Mouse (Mus musculus): ENCODE results near the gene Bicd2. TPM values are rescaled to one million over a fixed set of nuclear protein-coding genes. Genes with fewer than 3 reads are reported as not detected.

The Bicd2 gene
- polyA plus RNA-seq, 1 experiment from 2014 or later: 8.9 TPM

DNA sequence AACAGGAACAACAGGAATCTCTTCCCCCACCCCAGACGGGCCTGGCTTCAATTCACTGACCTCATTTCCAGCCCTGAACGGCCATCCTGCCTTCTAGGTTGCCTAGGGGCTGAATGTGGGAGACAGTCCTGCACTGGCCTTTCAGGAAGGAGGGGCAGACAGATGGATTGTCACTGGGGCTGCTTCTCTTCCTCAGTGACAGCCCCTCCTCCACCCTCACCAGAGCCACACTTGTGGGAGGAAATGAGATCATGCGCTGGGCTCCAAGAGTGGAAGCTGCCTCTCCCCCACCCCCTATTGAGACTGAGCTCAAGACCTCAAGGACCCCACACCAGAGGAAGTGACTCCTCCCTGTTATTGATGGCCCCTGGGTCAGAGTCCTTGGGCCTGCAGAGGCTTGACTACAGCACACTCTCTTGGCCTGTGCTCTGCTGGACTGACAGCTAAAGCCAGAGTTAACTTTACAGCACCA, 30.1 kb downstream of the Bicd2 start:
- Histone ChIP-seq H3K36me3 (ENCODE audit: control insufficient read depth, insufficient read depth) (peaks cover 28% of the 10 kb centered on the region; the same call in 1 of the 2 replicates), H3K27me3 (replicated peaks; ENCODE audit: control insufficient read depth, insufficient read depth, low read length) (no peaks in the 10 kb centered on the region), H3K9ac (ENCODE audit: low read depth, low read length) (no peak overlapping the region), H3K27ac (ENCODE audit: low read depth, low read length) (peak overlapping the region; percentile 41; the same call in 1 of the 2 replicates), H3K4me1 (replicated peaks; ENCODE audit: control insufficient read depth, insufficient read depth, low read length) (peaks cover 9% of the 10 kb centered on the region; the same call in 1 of the 2 replicates), H3K4me2 (replicated peaks; ENCODE audit: low read depth) (no peak overlapping the region), H3K4me3 (ENCODE audit: low read depth, low read length) (no peak overlapping the region), H3K9me3 (ENCODE audit: control insufficient read depth) (no peaks in the 10 kb centered on the region)
- no peak for TF ChIP-seq CTCF (IDR thresholded peaks at IDR 0.05; ENCODE audit: low read depth)
- ATAC-seq: peak; percentile 32
- 37% methylated on average over 3 of the region's 3 CpGs for WGBS

GRCm38 (mm10) chr13:49372370-49373060, 31.1 kb downstream of the Bicd2 start:
- H3K27me3 ChIP-seq (replicated peaks; ENCODE audit: control insufficient read depth, insufficient read depth, low read length): no peaks in the 10 kb centered on the region
- H3K36me3 ChIP-seq (ENCODE audit: control insufficient read depth, insufficient read depth): peaks cover 33% of the 10 kb centered on the region; the same call in 1 of the 2 replicates
- H3K9ac ChIP-seq (ENCODE audit: low read depth, low read length): no peak overlapping the region
- H3K9me3 ChIP-seq (ENCODE audit: control insufficient read depth): no peaks in the 10 kb centered on the region
- no peak for ATAC-seq
- 82% methylated on average over 9 of the region's 9 CpGs for WGBS
- no peak overlapping the region for H3K4me2 ChIP-seq (replicated peaks; ENCODE audit: low read depth)
- H3K4me3 ChIP-seq (ENCODE audit: low read depth, low read length): no peak overlapping the region
- peaks cover 9% of the 10 kb centered on the region; the same call in 1 of the 2 replicates for H3K4me1 ChIP-seq (replicated peaks; ENCODE audit: control insufficient read depth, insufficient read depth, low read length)
- TF ChIP-seq CTCF (IDR thresholded peaks at IDR 0.05; ENCODE audit: low read depth): no peak
- no peak overlapping the region for H3K27ac ChIP-seq (ENCODE audit: low read depth, low read length)

DNA sequence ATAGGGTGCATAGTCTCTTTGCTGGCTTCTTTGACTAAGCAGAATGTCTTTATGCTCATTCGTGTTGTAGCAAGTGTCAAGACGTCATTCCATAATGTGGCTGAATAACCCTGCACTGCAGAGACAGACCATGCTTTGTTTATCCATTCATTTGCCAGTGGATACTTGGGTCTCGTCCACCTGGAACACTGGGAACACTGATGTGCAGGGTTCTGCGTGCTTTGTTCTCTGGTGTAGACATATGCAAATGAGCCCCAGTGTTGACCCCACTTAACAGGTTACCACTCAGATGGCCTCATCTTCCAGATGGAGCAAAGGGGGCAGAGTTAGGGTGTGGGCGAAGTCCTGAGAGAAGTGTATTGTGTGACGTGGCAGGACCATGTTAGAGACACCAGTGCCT, 32.9 kb downstream of the Bicd2 start:
- H3K27me3 ChIP-seq (replicated peaks; ENCODE audit: control insufficient read depth, insufficient read depth, low read length): no peaks in the 10 kb centered on the region
- H3K4me1 ChIP-seq (replicated peaks; ENCODE audit: control insufficient read depth, insufficient read depth, low read length): peaks cover 9% of the 10 kb centered on the region; the same call in 1 of the 2 replicates
- peaks cover 50% of the 10 kb centered on the region for H3K36me3 ChIP-seq (ENCODE audit: control insufficient read depth, insufficient read depth)
- no peak overlapping the region for H3K4me2 ChIP-seq (replicated peaks; ENCODE audit: low read depth)
- no peak for ATAC-seq
- no peaks in the 10 kb centered on the region for H3K9me3 ChIP-seq (ENCODE audit: control insufficient read depth)
- no peak overlapping the region for H3K27ac ChIP-seq (ENCODE audit: low read depth, low read length)
- no peak for TF ChIP-seq CTCF (IDR thresholded peaks at IDR 0.05; ENCODE audit: low read depth)
- H3K4me3 ChIP-seq (ENCODE audit: low read depth, low read length): no peak overlapping the region
- WGBS: 52% methylated on average over 6 of the region's 6 CpGs
- H3K9ac ChIP-seq (ENCODE audit: low read depth, low read length): no peak overlapping the region

DNA sequence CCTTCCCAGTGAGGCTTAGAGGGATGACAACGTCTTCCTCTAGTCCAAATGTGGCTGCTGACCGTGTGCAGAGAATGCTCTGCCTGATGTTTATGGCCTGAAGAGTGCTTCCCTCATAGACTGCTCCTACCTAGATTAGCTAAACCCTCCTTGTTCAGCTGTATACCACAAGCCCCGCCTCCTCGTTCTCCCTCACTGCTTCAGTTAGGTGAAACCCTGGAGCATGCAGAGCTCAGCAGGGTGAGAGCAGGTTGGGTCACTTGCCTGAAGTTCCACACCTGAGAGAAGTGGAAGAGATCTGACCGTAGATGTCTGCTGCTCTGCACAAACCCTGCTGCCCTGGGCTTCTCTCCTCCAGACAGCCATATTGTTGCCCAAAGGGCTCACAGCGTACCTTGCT, 33.3 kb downstream of the Bicd2 start:
- no peak for TF ChIP-seq CTCF (IDR thresholded peaks at IDR 0.05; ENCODE audit: low read depth)
- Histone ChIP-seq H3K27ac (ENCODE audit: low read depth, low read length) (no peak overlapping the region), H3K27me3 (replicated peaks; ENCODE audit: control insufficient read depth, insufficient read depth, low read length) (no peaks in the 10 kb centered on the region), H3K4me3 (ENCODE audit: low read depth, low read length) (no peak overlapping the region), H3K4me1 (replicated peaks; ENCODE audit: control insufficient read depth, insufficient read depth, low read length) (peaks cover 9% of the 10 kb centered on the region; the same call in 1 of the 2 replicates), H3K4me2 (replicated peaks; ENCODE audit: low read depth) (no peak overlapping the region), H3K9ac (ENCODE audit: low read depth, low read length) (no peak overlapping the region), H3K9me3 (ENCODE audit: control insufficient read depth) (no peaks in the 10 kb centered on the region), H3K36me3 (ENCODE audit: control insufficient read depth, insufficient read depth) (peaks cover 50% of the 10 kb centered on the region)
- 60% methylated on average over 6 of the region's 6 CpGs for WGBS
- ATAC-seq: no peak

- Histone ChIP-seq H3K9me3 (ENCODE audit: control insufficient read depth) (no peaks in the 10 kb centered on the region), H3K27ac (ENCODE audit: low read depth, low read length) (no peak overlapping the region), H3K27me3 (replicated peaks; ENCODE audit: control insufficient read depth, insufficient read depth, low read length) (no peaks in the 10 kb centered on the region), H3K9ac (ENCODE audit: low read depth, low read length) (no peak overlapping the region), H3K4me2 (replicated peaks; ENCODE audit: low read depth) (no peak overlapping the region), H3K4me1 (replicated peaks; ENCODE audit: control insufficient read depth, insufficient read depth, low read length) (no peaks in the 10 kb centered on the region), H3K4me3 (ENCODE audit: low read depth, low read length) (no peak overlapping the region), H3K36me3 (ENCODE audit: control insufficient read depth, insufficient read depth) (peaks cover 66% of the 10 kb centered on the region)
- WGBS: 79% methylated on average over 6 of the region's 6 CpGs
- ATAC-seq: no peak
- no peak for TF ChIP-seq CTCF (IDR thresholded peaks at IDR 0.05; ENCODE audit: low read depth)
These were observed 36.2 kb downstream of the Bicd2 start for GRCm38 (mm10) chr13:49377608-49378007.

DNA sequence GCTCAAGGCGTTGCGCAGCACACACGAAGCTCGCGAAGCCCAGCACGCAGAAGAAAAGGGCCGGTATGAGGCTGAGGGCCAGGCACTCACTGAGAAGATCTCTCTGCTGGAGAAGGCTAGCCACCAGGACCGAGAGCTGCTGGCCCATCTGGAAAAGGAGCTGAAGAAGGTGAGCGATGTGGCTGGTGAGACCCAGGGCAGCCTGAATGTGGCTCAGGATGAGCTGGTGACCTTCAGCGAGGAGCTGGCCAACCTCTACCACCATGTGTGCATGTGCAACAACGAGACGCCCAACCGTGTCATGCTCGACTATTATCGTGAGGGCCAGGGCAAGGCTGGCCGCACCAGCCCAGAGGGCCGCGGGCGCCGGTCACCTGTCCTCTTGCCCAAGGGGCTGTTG, 37.9 kb downstream of the Bicd2 start:
- H3K9ac ChIP-seq (ENCODE audit: low read depth, low read length): no peak overlapping the region

More for the DNA sequence above, 37.9 kb downstream of the Bicd2 start:
- Histone ChIP-seq H3K36me3 (ENCODE audit: control insufficient read depth, insufficient read depth) (peaks cover 82% of the 10 kb centered on the region), H3K27me3 (replicated peaks; ENCODE audit: control insufficient read depth, insufficient read depth, low read length) (no peaks in the 10 kb centered on the region), H3K4me3 (ENCODE audit: low read depth, low read length) (no peak overlapping the region), H3K4me1 (replicated peaks; ENCODE audit: control insufficient read depth, insufficient read depth, low read length) (no peaks in the 10 kb centered on the region), H3K4me2 (replicated peaks; ENCODE audit: low read depth) (no peak overlapping the region), H3K27ac (ENCODE audit: low read depth, low read length) (no peak overlapping the region), H3K9me3 (ENCODE audit: control insufficient read depth) (no peaks in the 10 kb centered on the region)
- no peak for ATAC-seq
- WGBS: 94% methylated on average over 20 of the region's 20 CpGs
- TF ChIP-seq CTCF (IDR thresholded peaks at IDR 0.05; ENCODE audit: low read depth): no peak

Measured in intestine, postnatal 0 days (tissue).